Mouse (Mus musculus): Measurements from ENCODE around the gene Vmn1r173. TPM values are rescaled to one million over a fixed set of nuclear protein-coding genes. Genes with fewer than 3 reads are reported as not detected.
"Not testable (repeated sequence)": the region's sequence is repeated elsewhere in the genome, so short reads cannot be mapped to it uniquely, and the experiment has no call there.

The Vmn1r173 gene
- not detected in 2 replicates for polyA plus RNA-seq (2015; fragmentation: Nextera tagmentation; extraction: Ambion mirVana)

GRCm38 (mm10) chr7:23700403-23700802 lies at the start of gene Vmn1r173:
Gene Vmn1r173 (plus strand): TSS chr7:23700703.
- not testable (repeated sequence) for H3K27ac ChIP-seq; H3K4me3 ChIP-seq; H3K36me3 ChIP-seq; H3K4me2 ChIP-seq; H3K9ac ChIP-seq; H3K9me3 ChIP-seq (replicated peaks); H3K4me1 ChIP-seq (replicated peaks); ATAC-seq (replicated peaks; ENCODE audit: insufficient number of reproducible peaks, insufficient read depth, low FRiP score, low read depth); H3K27me3 ChIP-seq
- WGBS = 35% methylated on average over 1 of the region's 1 CpGs

DNA sequence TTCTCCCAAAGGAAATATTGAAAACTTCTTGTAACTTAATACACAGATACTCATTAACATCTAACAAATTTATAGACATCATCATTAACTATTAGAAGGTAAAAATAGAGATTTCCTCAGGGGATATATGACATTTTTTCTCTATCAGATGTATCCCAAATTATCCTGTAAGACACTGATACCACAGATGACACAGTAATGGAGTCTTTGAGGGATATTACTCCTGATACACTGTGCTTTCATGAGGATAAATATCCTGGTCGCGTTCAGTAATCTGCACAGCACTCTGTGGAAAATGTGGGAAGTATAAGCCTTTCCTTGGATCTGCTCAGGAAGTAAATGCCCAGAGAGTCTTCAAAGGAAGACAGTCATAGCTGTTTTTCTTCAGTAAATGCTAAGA lies 42.5 kb upstream of the Vmn1r173 start, which contains the start of gene Vmn1r172:
Gene Vmn1r172 (plus strand): TSS at position 301 of the 400 bp plus-strand sequence.
- Histone ChIP-seq H3K4me3 (no peak within 1 kb of the TSS), H3K36me3 (no peaks in the 10 kb centered on the region), H3K9me3 (replicated peaks) (no peaks in the 10 kb centered on the region), H3K4me2 (no peak within 1 kb of the TSS), H3K4me1 (replicated peaks) (no peaks in the 10 kb centered on the region), H3K27me3 (no peaks in the 10 kb centered on the region), H3K9ac (no peak within 1 kb of the TSS), H3K27ac (no peak within 1 kb of the TSS)
- ATAC-seq (replicated peaks; ENCODE audit: insufficient number of reproducible peaks, insufficient read depth, low FRiP score, low read depth) = no peak
- 52% methylated on average over 2 of the region's 2 CpGs for WGBS

GRCm38 (mm10) chr7:23751970-23752369 lies 51.5 kb downstream of the Vmn1r173 start, which contains the start of gene Vmn1r174:
Gene Vmn1r174 (plus strand): TSS chr7:23752270.
- not testable (repeated sequence) for H3K9me3 ChIP-seq (replicated peaks); H3K27ac ChIP-seq; ATAC-seq (replicated peaks; ENCODE audit: insufficient number of reproducible peaks, insufficient read depth, low FRiP score, low read depth); H3K9ac ChIP-seq; H3K4me1 ChIP-seq (replicated peaks); H3K4me2 ChIP-seq; H3K27me3 ChIP-seq; H3K4me3 ChIP-seq; H3K36me3 ChIP-seq
- 26% methylated on average over 1 of the region's 1 CpGs for WGBS

Other genes with a start within 250 kb of the Vmn1r173 start
- not detected in 2 replicates for gene Vmn1r167, start 193.5 kb upstream of the Vmn1r173 start, polyA plus RNA-seq (2015; fragmentation: Nextera tagmentation; extraction: Ambion mirVana)
- not detected in 2 replicates for gene Vmn1r168, start 161.0 kb upstream of the Vmn1r173 start, polyA plus RNA-seq (2015; fragmentation: Nextera tagmentation; extraction: Ambion mirVana)
- not detected in 2 replicates for gene Vmn1r169, start 125.2 kb upstream of the Vmn1r173 start, polyA plus RNA-seq (2015; fragmentation: Nextera tagmentation; extraction: Ambion mirVana)
- gene Vmn1r170, start 94.5 kb upstream of the Vmn1r173 start, polyA plus RNA-seq (2015; fragmentation: Nextera tagmentation; extraction: Ambion mirVana) = not detected in 2 replicates
- not detected in 2 replicates for gene Vmn1r171, start 70.0 kb upstream of the Vmn1r173 start, polyA plus RNA-seq (2015; fragmentation: Nextera tagmentation; extraction: Ambion mirVana)
- not detected in 2 replicates for gene Vmn1r172, start 42.4 kb upstream of the Vmn1r173 start, polyA plus RNA-seq (2015; fragmentation: Nextera tagmentation; extraction: Ambion mirVana)
- gene Vmn1r174, start 51.6 kb downstream of the Vmn1r173 start, polyA plus RNA-seq (2015; fragmentation: Nextera tagmentation; extraction: Ambion mirVana) = not detected in 2 replicates
- not detected in 2 replicates for gene Vmn1r175, start 109.9 kb downstream of the Vmn1r173 start, polyA plus RNA-seq (2015; fragmentation: Nextera tagmentation; extraction: Ambion mirVana)
- not detected in 2 replicates for gene Vmn1r176, start 136.7 kb downstream of the Vmn1r173 start, polyA plus RNA-seq (2015; fragmentation: Nextera tagmentation; extraction: Ambion mirVana)
- gene Vmn1r177, start 165.7 kb downstream of the Vmn1r173 start, polyA plus RNA-seq (2015; fragmentation: Nextera tagmentation; extraction: Ambion mirVana) = not detected in 2 replicates
- not detected in 2 replicates for gene Vmn1r178, start 191.3 kb downstream of the Vmn1r173 start, polyA plus RNA-seq (2015; fragmentation: Nextera tagmentation; extraction: Ambion mirVana)
- gene Vmn1r179, start 226.3 kb downstream of the Vmn1r173 start, polyA plus RNA-seq (2015; fragmentation: Nextera tagmentation; extraction: Ambion mirVana) = not detected in 2 replicates
- not detected in 2 replicates for gene Vmn1r180, start 249.9 kb downstream of the Vmn1r173 start, polyA plus RNA-seq (2015; fragmentation: Nextera tagmentation; extraction: Ambion mirVana)

All from heart, embryonic 15.5 days (tissue).